Mouse (Mus musculus) olfactory bulb, adult 2 months (tissue): ENCODE measurements around the gene Pknox2.

Source experiments
- CTCF ChIP-seq: fragments of 200-500 bp; IDR thresholded peaks from 2 replicates; pipeline ENCODE4 v1.5.1; 2012; ENCODE audit warnings: low read depth, mild to moderate bottlenecking, low read length, moderate library complexity; ENCODE audit not compliant: insufficient read depth
- POLR2A ChIP-seq: fragments of 200-500 bp; IDR thresholded peaks from 2 replicates; pipeline ENCODE4 v1.6.1; 2012; ENCODE audit warnings: mild to moderate bottlenecking, low read depth, low read length, moderate library complexity; ENCODE audit not compliant: insufficient read depth

DNA sequence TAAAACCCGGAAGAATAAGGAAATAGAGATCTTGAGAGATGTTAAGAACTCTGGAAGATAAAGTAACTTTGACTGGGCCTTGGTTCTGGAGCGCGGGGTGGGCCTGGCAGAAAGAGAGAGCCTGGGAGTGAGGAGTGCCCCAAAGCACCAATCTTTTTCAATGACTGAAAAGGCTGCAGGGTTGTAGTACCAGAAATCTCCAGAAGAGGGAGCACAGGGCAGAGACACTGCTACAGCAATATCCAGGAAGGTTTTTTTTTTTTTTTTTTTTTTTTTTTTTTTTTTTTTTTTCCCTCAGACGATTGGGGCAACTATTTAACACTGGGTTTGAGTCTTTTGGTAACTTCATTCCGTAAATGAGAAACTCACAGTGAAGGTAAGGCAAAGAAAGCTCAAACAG is 176.6 kb downstream of the Pknox2 start:
- TF ChIP-seq CTCF (no peak), POLR2A (no peak)
